In the genomic region with DNA sequence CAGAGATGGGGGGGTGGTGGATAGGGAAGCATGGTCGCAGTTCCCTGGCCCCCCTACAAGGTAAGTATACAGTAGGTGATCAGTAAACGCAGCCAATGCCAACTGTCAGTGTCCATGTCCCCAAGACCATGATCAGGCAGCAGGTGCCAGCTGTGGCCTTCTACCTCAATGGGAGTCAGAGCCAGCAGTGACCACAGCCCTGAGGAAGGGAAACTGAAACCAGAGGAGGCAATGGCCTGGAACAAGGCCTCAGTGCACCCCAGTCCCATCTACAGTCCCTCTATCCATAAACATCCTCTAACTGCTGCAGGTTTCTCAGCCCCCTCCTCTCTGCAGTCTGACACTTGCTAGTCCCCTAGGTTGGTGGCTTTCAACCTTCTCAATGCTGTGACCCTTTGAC, we compare ENCODE assay signal across 15 mouse cellular contexts. TPM values are rescaled to one million over a fixed set of nuclear protein-coding genes. Genes with fewer than 3 reads are reported as not detected.
"Had no signal": no experiment of that assay in that cellular context is flagged by ENCODE, and none has a peak within 500 bp of the region (broad histone marks: within the 10 kb centered on the region; RNA-seq: fewer than 3 reads in every experiment).

No protein-coding gene starts in this region.

- H3K4me2 ChIP-seq: limb, embryonic 12.5 days; lung, embryonic 14.5 days; midbrain, embryonic 12.5 days had no signal

- H3K9ac ChIP-seq: limb, embryonic 12.5 days; liver, embryonic 14.5 days; lung, embryonic 14.5 days; midbrain, embryonic 12.5 days had no signal

- H3K4me3 ChIP-seq: limb, embryonic 12.5 days; midbrain, embryonic 12.5 days had no signal

- H3K4me1 ChIP-seq: limb, embryonic 12.5 days had no signal

- H3K27me3 ChIP-seq: limb, embryonic 12.5 days had no signal

- H3K9me3 ChIP-seq: limb, embryonic 12.5 days; midbrain, embryonic 12.5 days had no signal

- H3K27ac ChIP-seq: limb, embryonic 12.5 days; liver, embryonic 14.5 days; midbrain, embryonic 12.5 days had no signal

- DNase-seq: kidney, adult 11 months; kidney, adult 9 months; kidney, postnatal 10 days; layer of hippocampus, adult 9-11 months; layer of hippocampus, postnatal 36 days; liver; lung, embryonic 14.5 days; lung, postnatal 10 days; lung, postnatal 4 days; spleen, adult 18-20 months; thymus, postnatal 36 days had no signal

- H3K36me3 ChIP-seq: limb, embryonic 12.5 days; midbrain, embryonic 12.5 days had no signal

RNA-seq across cellular contexts. Expression of a gene that starts 27.9 kb away (rescaled TPM):
- total RNA-seq: megakaryocyte-erythroid progenitor cell, adult 5-6 weeks had no signal
- polyA plus RNA-seq: liver, embryonic 14.5 days had no signal
